Mouse (Mus musculus) thymus, postnatal 10 days (tissue): ENCODE measurements around the gene Rybp.

ENCODE experiments used
- DNase-seq, 2 experiments: peaks; one replicate each; pipeline ENCODE4 v3.0.0; 2021; ENCODE audit warnings: low spot score in 2 of 2

The Rybp gene

GRCm38 (mm10) chr6:100220917-100221560 is 66.2 kb downstream of the Rybp start:
- DNase-seq, result no peak

GRCm38 (mm10) chr6:100219971-100220370 is 67.3 kb downstream of the Rybp start:
- no peak for DNase-seq

- no peak for DNase-seq
Observed at GRCm38 (mm10) chr6:100218541-100219341, 68.5 kb downstream of the Rybp start.

GRCm38 (mm10) chr6:100217507-100217906 is 69.8 kb downstream of the Rybp start:
- no peak for DNase-seq

- DNase-seq, result no peak
Observed at GRCm38 (mm10) chr6:100216945-100217344, 70.3 kb downstream of the Rybp start.

GRCm38 (mm10) chr6:100215809-100216208 is 71.5 kb downstream of the Rybp start:
- DNase-seq, result no peak

GRCm38 (mm10) chr6:100214132-100214913 is 73.0 kb downstream of the Rybp start:
- DNase-seq, result no peak

- DNase-seq, result no peak
Observed at GRCm38 (mm10) chr6:100213596-100213995, 73.7 kb downstream of the Rybp start.

- peak in 1 of 2 experiments; percentile 22 for DNase-seq
Observed at GRCm38 (mm10) chr6:100212820-100213219, 74.5 kb downstream of the Rybp start.

GRCm38 (mm10) chr6:100211646-100212045 is 75.6 kb downstream of the Rybp start:
- no peak for DNase-seq

GRCm38 (mm10) chr6:100210517-100210916 is 76.8 kb downstream of the Rybp start:
- no peak for DNase-seq

- no peak for DNase-seq
Observed at GRCm38 (mm10) chr6:100206741-100207275, 80.5 kb downstream of the Rybp start.

GRCm38 (mm10) chr6:100206261-100206660 is 81.0 kb downstream of the Rybp start:
- DNase-seq, result no peak

- no peak for DNase-seq
Observed at GRCm38 (mm10) chr6:100204436-100204835, 82.8 kb downstream of the Rybp start.

GRCm38 (mm10) chr6:100203492-100203891 is 83.8 kb downstream of the Rybp start:
- no peak for DNase-seq

GRCm38 (mm10) chr6:100202091-100202490 is 85.2 kb downstream of the Rybp start:
- no peak for DNase-seq

GRCm38 (mm10) chr6:100197102-100197501 is 90.2 kb downstream of the Rybp start:
- DNase-seq, result no peak

GRCm38 (mm10) chr6:100195870-100196409 is 91.3 kb downstream of the Rybp start:
- DNase-seq, result no peak

- DNase-seq, result no peak
Observed at GRCm38 (mm10) chr6:100195091-100195490, 92.2 kb downstream of the Rybp start.

GRCm38 (mm10) chr6:100193760-100194159 is 93.5 kb downstream of the Rybp start:
- DNase-seq, result no peak

- no peak for DNase-seq
Observed at GRCm38 (mm10) chr6:100192691-100193229, 94.5 kb downstream of the Rybp start.
